Mouse (Mus musculus): ENCODE measurements around the gene Rab8b. TPM values are rescaled to one million over a fixed set of nuclear protein-coding genes. Genes with fewer than 3 reads are reported as not detected.

The Rab8b gene
- polyA plus RNA-seq, 1 experiment: 26.9 TPM

- DNase-seq (ENCODE audit: low read depth): peak; percentile 98
- TF ChIP-seq POLR2A (IDR thresholded peaks at IDR 0.05; ENCODE audit: borderline replicate concordance, extremely low read depth, insufficient read depth, insufficient read length, poor library complexity, severe bottlenecking) (no peak), CTCF (IDR thresholded peaks at IDR 0.05; ENCODE audit: borderline replicate concordance, extremely low read depth, insufficient read depth, insufficient read length) (no peak)
Measured at GRCm38 (mm10) chr9:66933869-66934808, 14.7 kb upstream of the Rab8b start.

GRCm38 (mm10) chr9:66930351-66930750, 10.9 kb upstream of the Rab8b start:
- TF ChIP-seq CTCF (IDR thresholded peaks at IDR 0.05; ENCODE audit: borderline replicate concordance, extremely low read depth, insufficient read depth, insufficient read length): no peak
- no peak for TF ChIP-seq POLR2A (IDR thresholded peaks at IDR 0.05; ENCODE audit: borderline replicate concordance, extremely low read depth, insufficient read depth, insufficient read length, poor library complexity, severe bottlenecking)
- no peak for DNase-seq (ENCODE audit: low read depth)

GRCm38 (mm10) chr9:66927696-66928402, 8.4 kb upstream of the Rab8b start:
- TF ChIP-seq POLR2A (IDR thresholded peaks at IDR 0.05; ENCODE audit: borderline replicate concordance, extremely low read depth, insufficient read depth, insufficient read length, poor library complexity, severe bottlenecking) (no peak), CTCF (IDR thresholded peaks at IDR 0.05; ENCODE audit: borderline replicate concordance, extremely low read depth, insufficient read depth, insufficient read length) (no peak)
- peak; percentile 90 for DNase-seq (ENCODE audit: low read depth)

- no peak for DNase-seq (ENCODE audit: low read depth)
- no peak for TF ChIP-seq CTCF (IDR thresholded peaks at IDR 0.05; ENCODE audit: borderline replicate concordance, extremely low read depth, insufficient read depth, insufficient read length)
- no peak for TF ChIP-seq POLR2A (IDR thresholded peaks at IDR 0.05; ENCODE audit: borderline replicate concordance, extremely low read depth, insufficient read depth, insufficient read length, poor library complexity, severe bottlenecking)
Measured at GRCm38 (mm10) chr9:66925853-66926252, 6.4 kb upstream of the Rab8b start.

GRCm38 (mm10) chr9:66922076-66922475, 2.6 kb upstream of the Rab8b start:
- DNase-seq (ENCODE audit: low read depth): no peak
- TF ChIP-seq CTCF (IDR thresholded peaks at IDR 0.05; ENCODE audit: borderline replicate concordance, extremely low read depth, insufficient read depth, insufficient read length): peak; percentile 4; the same call in 1 of the 2 replicates
- no peak for TF ChIP-seq POLR2A (IDR thresholded peaks at IDR 0.05; ENCODE audit: borderline replicate concordance, extremely low read depth, insufficient read depth, insufficient read length, poor library complexity, severe bottlenecking)

GRCm38 (mm10) chr9:66920488-66921279, 1.2 kb upstream of the Rab8b start:
- peak; percentile 39 for DNase-seq (ENCODE audit: low read depth)
- TF ChIP-seq POLR2A (IDR thresholded peaks at IDR 0.05; ENCODE audit: borderline replicate concordance, extremely low read depth, insufficient read depth, insufficient read length, poor library complexity, severe bottlenecking) (no peak), CTCF (IDR thresholded peaks at IDR 0.05; ENCODE audit: borderline replicate concordance, extremely low read depth, insufficient read depth, insufficient read length) (no peak)

- TF ChIP-seq POLR2A (IDR thresholded peaks at IDR 0.05; ENCODE audit: borderline replicate concordance, extremely low read depth, insufficient read depth, insufficient read length, poor library complexity, severe bottlenecking) (no peak), CTCF (IDR thresholded peaks at IDR 0.05; ENCODE audit: borderline replicate concordance, extremely low read depth, insufficient read depth, insufficient read length) (no peak)
- DNase-seq (ENCODE audit: low read depth): no peak
Measured at GRCm38 (mm10) chr9:66919981-66920380, 494 bp upstream of the Rab8b start.

- DNase-seq (ENCODE audit: low read depth): peak; percentile 36
- TF ChIP-seq POLR2A (IDR thresholded peaks at IDR 0.05; ENCODE audit: borderline replicate concordance, extremely low read depth, insufficient read depth, insufficient read length, poor library complexity, severe bottlenecking): no peak
- no peak for TF ChIP-seq CTCF (IDR thresholded peaks at IDR 0.05; ENCODE audit: borderline replicate concordance, extremely low read depth, insufficient read depth, insufficient read length)
Measured at GRCm38 (mm10) chr9:66918672-66919330, 686 bp downstream of the Rab8b start.

GRCm38 (mm10) chr9:66917892-66918255, 1.6 kb downstream of the Rab8b start:
- TF ChIP-seq POLR2A (IDR thresholded peaks at IDR 0.05; ENCODE audit: borderline replicate concordance, extremely low read depth, insufficient read depth, insufficient read length, poor library complexity, severe bottlenecking) (no peak), CTCF (IDR thresholded peaks at IDR 0.05; ENCODE audit: borderline replicate concordance, extremely low read depth, insufficient read depth, insufficient read length) (no peak)
- DNase-seq (ENCODE audit: low read depth): no peak

- no peak for DNase-seq (ENCODE audit: low read depth)
- no peak for TF ChIP-seq CTCF (IDR thresholded peaks at IDR 0.05; ENCODE audit: borderline replicate concordance, extremely low read depth, insufficient read depth, insufficient read length)
- TF ChIP-seq POLR2A (IDR thresholded peaks at IDR 0.05; ENCODE audit: borderline replicate concordance, extremely low read depth, insufficient read depth, insufficient read length, poor library complexity, severe bottlenecking): no peak
Measured at GRCm38 (mm10) chr9:66917216-66917891, 2.1 kb downstream of the Rab8b start.

Measured in brain, embryonic 14.5 days (tissue).